Mouse (Mus musculus) layer of hippocampus, adult 8-10 months (tissue): ENCODE measurements at regions not wholly inside any gene's neighbourhood (a gene's known extent, or its start where the extent isn't known, plus 50 kb on each side); places are given as distances from the start of the nearest gene placed in this dataset.

Source experiments
- DNase-seq, 2 experiments: peaks; one replicate each; pipeline ENCODE4 v3.0.0; 2022; ENCODE audit warnings: low spot score in 2 of 2

DNA sequence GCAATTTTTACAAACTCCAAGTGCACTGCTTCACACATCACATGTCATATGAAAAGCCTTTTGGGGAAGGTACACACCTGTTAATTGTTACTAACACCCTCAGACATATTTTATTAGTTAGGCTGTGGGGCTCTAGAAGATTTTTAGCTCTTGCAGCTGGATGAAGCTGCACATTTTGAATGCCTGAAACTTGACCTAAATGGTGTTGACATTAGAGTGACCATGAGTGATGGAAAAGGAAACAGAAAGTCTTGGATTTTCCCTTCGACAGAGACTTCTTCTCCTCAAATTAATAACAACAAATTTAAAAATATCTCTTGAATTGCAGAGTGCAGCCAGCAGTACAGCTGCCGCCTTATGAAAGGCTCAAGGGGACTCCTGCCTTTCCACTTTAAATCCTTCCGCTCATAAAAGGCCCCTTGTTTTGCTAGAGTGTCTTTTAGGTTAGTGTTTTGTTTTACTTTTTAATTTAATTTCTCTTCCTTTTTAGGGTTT is 259.7 kb downstream of the Trim52 start:
- DNase-seq: no peak

DNA sequence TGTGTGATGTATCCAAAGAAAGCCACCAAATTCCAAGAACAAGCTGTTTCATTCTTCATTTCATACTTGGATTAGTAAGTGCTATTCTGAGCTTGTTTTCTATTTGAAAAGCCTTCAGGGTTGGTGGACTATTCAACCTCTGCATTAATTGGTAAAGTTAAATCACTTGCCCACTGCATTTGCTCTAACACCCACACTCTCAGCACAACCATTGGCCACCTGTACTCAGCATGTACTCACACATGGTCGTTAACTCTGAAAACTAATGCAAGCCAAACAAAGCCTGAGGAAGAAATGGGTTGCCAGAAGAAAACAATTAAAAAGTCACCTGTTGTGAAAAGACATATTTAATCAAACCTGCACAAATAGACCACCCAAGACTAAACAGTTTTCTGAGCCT is 267.5 kb downstream of the Trim52 start:
- DNase-seq: no peak

DNA sequence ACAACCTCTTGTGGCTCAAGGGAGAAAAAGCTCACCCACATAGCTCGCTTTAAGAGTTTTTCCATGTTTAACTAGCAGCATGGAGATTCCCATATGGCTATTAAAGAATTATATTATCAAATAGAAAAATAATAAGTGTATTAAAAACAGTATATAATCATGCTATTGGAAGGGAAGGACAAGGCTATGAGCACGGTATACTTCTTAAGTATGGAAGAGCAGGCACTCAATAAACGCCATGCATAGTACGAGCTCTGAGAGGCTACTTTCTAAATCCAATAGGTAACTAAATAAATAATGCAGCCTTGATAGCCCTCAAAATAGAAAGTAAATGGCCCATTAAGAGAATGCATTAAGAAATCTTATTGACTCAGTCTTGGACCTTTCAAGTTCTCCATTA is 273.6 kb downstream of the Trim52 start:
- DNase-seq: no peak

DNA sequence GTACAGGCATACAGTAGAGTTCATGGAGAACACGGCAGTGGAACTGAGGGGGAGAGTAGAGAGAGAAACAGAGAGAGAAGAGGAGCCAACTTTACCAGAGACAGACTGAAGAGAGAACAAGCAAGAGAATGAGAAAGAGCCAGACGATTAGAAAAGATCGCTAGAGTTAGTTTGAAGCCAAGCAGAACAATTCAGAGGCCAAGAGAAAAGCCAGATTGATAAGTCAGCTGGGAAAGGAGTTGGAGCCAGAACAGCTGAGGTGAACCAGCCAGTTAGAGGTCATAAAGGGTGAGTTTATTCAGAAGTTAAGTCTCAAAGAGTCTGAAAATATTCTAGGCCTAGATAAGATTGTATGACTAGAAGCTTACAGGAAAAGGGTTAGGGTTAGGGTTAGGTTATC is 281.7 kb downstream of the Trim52 start:
- no peak for DNase-seq

DNA sequence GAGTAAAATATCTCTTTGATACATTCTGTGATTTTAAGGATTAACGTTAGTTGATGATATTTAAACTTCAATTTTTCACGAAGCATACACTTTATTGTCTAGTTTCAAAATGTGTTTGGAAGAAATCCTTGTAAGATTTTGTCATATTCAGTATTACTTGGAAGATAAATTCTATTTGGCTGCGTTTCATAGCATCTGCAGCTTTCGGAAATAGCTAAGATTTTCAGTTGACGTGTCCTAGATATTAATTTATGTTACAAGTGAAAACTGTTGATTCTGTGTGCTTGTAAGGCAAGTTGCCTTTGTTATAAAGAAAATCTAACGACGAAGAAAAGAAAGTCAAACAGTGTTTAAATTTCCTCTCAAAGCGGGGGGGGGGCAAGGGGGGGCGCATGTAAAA is 284.5 kb downstream of the Trim52 start:
- no peak for DNase-seq

DNA sequence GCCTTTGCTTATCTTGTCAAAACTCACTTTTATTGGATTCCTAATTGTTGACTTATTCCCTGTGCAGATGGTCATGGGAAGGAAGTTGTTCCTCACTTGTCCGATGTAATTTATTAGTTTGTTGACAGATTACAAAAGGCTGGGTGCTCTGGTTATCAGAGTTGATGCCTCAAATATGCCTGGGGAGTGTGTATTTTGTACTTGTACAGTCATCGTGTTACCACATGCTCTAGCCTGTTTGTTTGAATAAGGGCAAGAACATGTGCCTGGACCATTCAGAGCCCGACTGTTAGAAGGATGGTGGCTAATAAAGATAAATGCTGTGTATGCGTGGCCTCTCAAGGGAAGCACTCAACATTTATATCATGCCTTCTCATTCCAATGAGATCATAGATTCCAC is 288.0 kb downstream of the Trim52 start:
- no peak for DNase-seq

DNA sequence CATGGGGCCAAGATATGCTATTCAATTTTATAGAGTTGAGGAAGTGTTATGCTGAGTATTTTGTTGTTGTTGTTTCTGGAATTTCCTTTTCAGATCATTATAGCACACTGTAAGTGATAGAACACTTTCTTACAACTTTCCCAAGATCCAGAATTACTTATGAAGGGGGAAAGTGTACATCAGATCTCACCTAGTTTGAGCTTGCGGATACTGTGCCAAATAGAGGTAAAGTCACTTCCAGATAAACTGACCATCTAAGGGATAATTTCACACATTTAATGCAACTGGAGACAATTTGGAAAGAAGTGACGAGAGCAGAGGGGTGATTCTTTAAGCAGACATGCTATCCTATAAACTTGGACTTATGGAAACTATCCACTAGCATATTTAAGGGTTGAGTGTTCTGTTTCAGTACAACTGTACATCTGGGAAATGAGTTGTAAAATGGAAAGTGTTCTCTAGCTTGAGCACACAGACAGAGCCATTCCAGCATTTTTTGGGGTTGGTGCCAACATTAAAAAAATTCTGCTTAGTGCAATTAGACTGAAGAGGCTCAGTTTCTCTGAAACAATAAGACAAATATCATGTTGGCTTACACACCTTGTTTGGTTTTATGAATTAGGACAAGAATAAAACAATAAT is 307.0 kb downstream of the Trim52 start:
- no peak for DNase-seq

DNA sequence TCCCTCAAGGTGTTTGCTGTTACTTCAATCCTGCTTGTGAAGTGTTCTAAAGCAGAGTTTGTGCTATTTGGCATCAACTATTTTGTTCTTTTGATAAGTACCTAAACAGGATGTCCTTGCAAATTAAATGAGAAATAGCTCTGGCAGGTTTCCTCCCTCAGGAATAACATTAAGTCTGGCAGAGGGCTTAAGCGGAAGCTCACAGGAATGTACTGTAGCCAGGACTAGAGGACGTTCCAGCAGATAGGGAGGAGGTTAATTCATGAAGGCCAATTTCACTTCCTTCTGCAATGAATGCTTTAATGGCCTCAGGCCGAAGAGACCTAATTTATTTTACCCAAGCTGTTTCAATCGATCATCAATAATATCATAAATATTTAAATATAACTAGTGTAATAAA is 318.7 kb downstream of the Trim52 start:
- DNase-seq: no peak

DNA sequence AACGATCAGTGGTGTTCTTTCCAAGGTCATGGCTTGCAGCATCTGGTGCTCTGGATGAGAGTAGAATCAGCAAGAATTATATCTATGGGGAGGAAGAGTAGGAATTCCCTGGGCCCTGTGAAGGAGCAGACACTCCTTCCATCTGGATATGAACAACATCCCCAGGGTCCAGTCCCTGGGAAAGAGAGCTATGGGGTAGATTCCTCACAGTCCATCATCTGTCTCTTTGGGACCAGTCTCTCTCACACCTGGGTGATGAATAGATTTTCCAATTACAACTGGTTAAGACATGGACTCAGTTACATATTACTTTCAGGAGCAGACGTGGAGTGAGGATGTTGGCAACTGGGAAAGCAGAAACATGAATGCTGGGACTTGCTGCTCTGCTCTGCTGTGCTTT is 322.6 kb downstream of the Trim52 start:
- no peak for DNase-seq

DNA sequence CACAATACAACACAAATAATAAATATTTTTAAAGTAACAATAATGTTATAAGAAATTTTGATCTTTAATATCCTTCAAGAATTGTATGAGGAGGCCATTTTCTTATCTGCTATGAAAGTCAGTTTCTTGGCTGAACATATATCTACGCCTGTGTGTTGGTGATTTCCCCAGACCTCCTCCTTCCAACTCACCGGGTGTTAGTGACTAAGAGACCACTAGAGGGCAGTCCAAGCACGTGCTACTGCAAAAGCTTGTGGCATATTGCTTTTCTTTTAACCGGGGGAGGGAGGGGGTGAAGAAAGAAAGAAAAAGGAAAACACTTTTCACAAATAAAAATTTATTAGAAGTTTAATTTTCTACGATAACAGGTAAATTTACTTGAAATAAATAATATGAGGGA is 333.3 kb downstream of the Trim52 start:
- DNase-seq: peak; percentile 30 to 61

DNA sequence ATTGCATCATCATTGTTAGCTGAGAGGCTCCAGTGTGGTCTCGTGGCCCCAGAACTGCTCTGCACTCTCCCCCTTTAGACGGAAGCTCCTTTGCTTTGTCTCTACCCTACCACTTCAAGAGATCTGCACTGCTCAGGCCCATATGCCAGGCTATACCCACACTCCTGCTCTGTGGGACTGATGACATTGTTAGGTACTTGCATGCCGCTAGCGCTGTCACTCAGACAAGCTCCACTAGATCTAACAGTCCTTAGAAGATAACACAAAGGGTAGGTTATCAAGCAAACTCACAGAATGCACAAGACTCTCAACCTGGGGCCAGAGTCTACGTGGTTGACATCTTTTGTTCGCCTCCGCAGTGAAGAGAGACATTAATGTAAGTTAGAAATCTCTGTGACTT is 383.1 kb downstream of the Trim52 start:
- no peak for DNase-seq

DNA sequence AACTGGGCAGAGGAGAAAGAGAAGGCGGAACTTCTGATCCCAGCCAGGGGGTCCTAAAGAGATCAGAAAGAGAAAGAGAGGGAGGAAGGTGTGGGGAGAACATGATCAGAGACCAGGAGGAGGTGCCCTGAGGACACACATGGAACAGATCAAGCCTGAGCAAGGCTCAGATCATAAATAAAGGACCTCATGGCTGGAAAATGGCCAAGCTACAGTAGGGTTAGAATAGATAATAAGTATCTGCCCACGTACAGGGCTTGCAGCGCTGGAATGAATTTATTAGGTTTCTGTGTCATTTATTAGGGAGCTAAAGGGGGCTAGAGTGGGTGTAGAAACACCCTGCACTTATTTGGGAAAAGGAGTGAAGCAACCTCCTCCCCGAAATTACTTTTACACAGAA is 385.4 kb downstream of the Trim52 start:
- no peak for DNase-seq

DNA sequence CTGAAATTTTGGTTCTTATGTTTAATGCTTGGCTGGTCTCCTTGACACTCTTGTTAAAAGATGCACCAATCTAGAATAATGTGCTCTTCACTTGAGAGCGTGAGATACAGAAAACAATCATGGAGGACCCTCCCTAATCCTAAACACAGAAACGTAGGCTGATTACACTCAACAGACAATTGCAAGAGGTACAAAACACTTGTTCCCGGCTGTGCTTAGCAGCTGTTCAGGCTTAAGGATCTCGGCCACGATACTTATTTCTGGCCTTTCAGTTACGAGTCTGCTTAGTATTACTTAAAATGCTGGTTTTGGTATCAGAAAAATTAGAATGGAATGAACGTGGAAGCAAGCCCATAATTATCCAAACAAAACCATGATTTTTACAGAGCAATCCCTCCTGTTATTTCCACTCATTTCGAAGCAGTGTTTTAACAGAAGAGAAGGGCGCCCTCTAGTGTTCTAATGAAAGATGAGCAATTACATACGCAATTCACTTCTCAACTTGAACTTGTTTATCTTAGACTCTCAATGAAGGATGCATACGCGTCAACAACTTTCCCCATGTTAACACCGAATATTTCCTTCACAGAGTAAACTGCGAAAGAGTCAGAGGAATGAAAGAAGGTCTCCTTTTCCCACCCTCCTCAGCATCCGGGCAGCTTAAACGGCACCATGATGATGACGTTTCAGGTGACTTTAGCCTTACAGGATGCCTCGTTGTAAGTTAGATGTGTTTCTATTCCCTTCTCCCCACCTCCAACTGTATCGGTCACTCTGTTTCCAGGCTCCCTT is 394.5 kb downstream of the Trim52 start:
- peak in 1 of 2 experiments; percentile 10 for DNase-seq

DNA sequence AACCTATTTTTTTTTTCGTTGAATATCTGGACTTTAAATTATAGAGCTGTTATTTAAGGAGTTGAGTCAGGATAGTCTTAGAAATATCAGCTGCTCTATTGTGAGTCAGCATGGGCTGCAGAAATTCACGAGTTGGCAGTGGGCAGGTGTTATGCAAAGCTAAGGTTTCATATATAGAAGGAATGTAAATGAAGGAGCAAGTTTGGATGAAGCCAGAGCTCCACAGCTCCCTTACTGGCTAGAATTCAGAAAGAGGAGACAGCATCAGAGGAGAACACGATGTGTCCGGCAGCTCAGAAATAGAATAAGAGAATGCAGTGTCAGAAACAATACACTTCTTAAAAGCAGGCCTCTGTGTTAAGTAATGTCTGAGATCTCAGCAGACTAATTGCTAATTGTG is 400.9 kb downstream of the Trim52 start:
- DNase-seq: peak; percentile 19 to 32

DNA sequence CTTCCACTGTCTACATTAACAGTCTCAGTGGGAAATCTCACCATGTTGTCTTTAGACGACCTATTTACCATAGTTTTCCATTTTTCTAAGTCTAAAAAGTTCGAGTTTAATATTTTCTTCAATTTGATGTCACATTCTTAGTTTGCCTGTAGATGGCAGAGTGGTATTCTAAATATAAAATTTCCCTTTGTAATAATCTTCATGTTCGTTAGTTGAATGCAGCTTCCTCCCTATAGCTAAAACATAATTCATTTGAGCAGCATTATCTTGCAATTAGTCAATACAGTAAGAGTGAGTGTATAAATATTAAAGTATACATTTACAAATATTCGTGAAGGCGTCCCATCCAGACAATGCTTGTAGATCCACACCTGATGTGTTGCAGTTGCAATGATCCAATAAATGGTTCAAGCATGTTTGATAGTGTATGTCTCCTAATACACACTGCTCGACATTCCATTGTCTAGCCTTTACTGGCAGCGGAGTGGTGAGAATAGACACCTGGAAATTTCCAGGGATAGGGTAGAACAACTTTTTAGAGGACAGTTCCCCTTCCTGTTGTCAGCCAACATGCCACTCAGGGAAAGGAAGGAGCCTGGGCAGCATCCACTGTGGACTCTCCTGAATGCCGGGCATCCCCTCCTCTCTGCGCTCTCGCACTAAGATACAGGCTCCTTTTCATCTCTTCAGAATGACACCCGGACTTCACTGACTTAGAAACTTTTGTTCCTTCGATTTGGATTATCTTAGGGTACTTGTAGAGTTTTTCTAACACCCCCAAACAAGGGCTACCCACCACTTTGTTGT is 412.8 kb downstream of the Trim52 start:
- no peak for DNase-seq

DNA sequence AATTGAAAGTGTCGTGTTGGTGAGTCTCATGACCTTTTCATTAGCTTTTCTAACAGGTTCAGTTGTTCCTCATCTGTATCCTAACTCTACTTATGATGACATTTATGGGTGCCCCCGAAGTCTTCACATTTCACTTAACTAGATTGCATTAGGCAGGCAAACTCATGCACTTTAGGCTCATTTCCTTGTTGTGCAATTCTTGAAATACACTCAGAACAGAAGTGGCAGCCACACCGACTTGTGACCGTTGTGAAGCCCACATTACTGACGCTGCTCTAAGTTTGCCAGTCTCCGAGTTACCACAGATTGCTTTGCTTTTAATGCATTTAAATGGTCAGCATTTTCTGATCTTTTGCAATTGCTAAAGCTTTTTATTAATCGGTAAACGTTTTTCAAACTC is 414.8 kb downstream of the Trim52 start:
- no peak for DNase-seq

DNA sequence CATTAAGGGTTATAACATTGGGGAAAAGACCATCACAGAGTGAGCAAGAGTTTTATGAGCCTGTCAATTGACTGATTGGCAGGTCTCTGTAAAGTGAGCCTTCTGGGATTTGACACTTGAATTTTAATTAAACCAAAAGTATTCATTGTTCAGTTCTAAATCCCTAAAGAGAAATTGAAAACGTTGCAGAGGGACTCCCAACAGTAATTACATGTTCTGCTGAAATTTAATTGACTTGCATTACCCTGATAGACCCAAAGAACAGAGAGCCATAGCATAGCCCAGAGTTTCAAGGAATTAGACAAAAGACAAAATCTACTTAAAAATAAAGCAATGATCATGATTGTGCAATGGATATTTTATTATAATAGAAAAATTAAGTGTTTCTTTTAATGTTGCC is 444.2 kb downstream of the Trim52 start:
- DNase-seq: no peak

DNA sequence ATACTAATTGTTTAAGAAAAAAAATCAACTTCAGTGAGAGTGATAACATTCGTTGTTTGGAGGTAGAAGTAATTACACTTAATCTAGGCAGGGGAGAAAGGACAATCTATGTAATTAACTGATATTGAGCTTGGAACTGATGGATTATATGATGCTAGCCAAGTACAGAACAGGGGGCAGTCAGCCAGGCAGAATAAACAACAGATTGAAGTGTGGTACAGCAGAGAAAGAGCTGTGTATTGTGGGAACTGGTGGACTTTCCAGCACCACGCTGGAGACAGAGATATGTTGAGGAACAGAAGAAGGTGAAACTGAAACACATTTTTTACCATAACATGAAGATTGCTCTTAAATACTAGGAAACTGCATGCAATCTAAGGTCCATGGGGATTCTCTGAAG is 473.3 kb downstream of the Trim52 start:
- DNase-seq: peak; percentile 11 to 46

DNA sequence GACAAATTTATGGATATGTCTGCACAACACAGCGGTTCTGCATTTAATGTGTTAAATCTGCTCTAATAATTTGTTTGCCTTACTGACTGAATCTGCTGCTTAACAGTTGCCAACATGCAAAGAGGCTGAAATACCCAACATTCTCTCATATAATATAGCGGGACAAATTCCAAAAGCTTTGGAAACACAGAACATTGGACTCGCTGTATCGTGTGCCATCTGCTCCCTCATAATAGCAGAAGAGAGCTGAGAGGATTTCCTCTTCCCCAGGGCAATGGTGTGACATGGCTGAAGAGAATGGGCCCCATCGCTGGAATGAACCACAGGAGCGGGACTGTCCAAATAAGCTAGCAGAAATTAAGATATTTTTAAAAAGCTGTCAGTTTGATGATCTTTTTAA is 475.9 kb downstream of the Trim52 start:
- peak; percentile 8 to 32 for DNase-seq

DNA sequence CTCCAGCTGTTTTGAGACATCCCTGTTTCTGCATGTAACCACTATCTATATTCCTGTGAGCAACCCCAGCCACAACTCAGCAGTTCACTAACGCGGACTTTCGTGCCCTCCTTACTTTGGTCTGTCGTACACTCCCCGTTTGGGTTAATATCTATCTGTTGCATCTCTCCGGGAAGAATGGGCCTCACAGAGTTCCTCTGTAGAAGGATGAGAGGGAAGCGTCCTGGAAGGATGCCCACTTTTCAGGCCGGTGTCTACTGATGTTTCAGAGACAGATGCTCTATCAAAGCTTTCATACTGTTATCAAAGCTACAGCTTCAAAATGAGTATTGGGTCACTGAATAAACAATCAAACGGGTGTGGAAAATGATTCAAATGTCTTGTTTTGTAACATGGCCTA is 487.4 kb downstream of the Trim52 start:
- DNase-seq: no peak

DNA sequence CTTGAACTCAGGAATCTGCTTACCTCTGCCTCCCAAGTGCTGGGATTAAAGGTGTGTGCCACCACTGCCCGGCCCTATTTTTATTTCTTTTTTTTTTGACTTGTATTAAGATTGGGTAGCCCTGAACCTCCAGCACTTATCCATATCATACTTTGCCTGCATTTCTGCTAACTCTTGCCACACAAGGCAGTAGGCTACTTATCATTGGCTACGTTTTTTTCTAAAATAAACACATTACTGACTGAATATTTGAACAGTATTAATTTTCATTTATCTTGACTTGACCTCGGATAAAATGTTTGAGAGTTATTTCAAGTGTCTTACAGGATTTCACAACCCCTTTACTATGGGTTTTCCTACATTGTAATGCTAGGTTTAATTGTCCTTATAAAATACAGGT is 488.0 kb downstream of the Trim52 start:
- DNase-seq: no peak

DNA sequence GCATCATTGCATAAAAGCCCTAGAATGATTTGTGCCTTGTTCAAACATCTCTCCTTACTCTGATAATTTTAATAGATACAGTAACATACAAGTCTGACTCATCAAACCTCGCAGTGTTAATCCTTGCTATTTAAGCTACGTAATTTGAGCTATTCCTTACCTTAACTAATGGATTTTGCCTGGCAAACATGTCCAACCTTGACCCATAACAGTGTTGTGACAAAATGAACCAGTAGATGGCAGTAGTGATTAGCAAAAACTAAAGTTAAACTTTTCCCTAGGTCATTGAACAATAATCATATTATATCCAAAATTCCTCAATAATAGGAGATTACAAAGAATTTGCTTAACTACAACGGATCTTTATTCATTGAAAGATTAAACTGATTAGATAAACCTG is 501.0 kb downstream of the Trim52 start:
- DNase-seq: no peak
